Mouse (Mus musculus): ENCODE results near the gene Ubap2. TPM values are rescaled to one million over a fixed set of nuclear protein-coding genes. Genes with fewer than 3 reads are reported as not detected.

Gene Ubap2
- polyA plus RNA-seq, 1 experiment from 2014 or later, result 50.1 TPM

DNA sequence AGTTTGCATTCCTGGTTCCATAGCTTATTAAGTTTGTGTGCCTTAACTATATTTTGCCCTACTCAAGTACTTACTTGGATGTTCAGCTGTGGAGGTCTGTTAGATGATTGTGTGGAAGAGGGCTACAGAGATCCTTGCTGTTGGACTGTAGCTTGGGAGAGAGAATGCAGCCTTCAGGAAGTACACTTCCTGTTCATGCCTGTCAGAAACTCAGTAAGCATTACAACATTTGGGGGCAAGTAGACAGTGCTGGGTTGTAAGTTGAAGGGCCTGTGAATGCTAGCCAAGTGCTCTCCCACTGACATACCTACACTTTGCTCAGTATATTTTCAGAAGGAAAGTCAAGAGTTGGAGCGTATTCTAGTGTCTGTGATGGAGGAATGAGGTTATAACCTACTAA, 116.7 kb downstream of the Ubap2 start:
- Histone ChIP-seq H3K27ac (ENCODE audit: low read depth, low read length) (no peak overlapping the region), H3K4me3 (ENCODE audit: low read length) (no peak overlapping the region), H3K27me3 (replicated peaks; ENCODE audit: control insufficient read depth, insufficient read depth, low read length) (no peaks in the 10 kb centered on the region), H3K9me3 (ENCODE audit: control insufficient read depth, low read length) (no peaks in the 10 kb centered on the region), H3K4me1 (ENCODE audit: control insufficient read depth, insufficient read depth, low read depth, low read length) (peaks cover 4% of the 10 kb centered on the region; the same call in 1 of the 2 replicates), H3K9ac (ENCODE audit: low read depth, low read length) (no peak overlapping the region), H3K4me2 (ENCODE audit: low read length) (no peak overlapping the region), H3K36me3 (ENCODE audit: control insufficient read depth, insufficient read depth, low read length) (no peaks in the 10 kb centered on the region)
- no peak for ATAC-seq
- 92% methylated on average over 1 of the region's 1 CpGs for WGBS

DNA sequence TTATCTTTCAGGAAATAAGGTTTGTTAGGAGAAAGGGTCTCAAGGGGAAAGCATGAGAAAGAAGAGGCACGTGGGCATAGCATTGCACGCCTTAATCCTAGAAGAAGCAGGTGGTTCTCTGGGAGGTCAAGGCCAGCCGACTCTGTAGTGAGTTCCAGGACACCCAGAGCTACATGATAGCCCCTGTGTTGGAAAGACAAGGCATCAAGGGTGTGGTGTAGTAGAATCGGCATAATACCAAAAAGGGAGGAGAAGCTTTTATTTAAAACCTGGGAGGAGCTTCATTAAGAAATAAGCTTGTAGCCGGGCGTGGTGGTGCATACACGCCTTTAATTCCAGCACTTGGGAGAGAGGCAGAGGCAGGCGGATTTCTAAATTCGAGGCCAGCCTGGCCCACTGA, 118.0 kb downstream of the Ubap2 start:
- no peak for ATAC-seq
- no peak overlapping the region for H3K4me3 ChIP-seq (ENCODE audit: low read length)
- no peak overlapping the region for H3K9ac ChIP-seq (ENCODE audit: low read depth, low read length)
- no peaks in the 10 kb centered on the region for H3K36me3 ChIP-seq (ENCODE audit: control insufficient read depth, insufficient read depth, low read length)
- H3K27me3 ChIP-seq (replicated peaks; ENCODE audit: control insufficient read depth, insufficient read depth, low read length), result no peaks in the 10 kb centered on the region
- H3K4me1 ChIP-seq (ENCODE audit: control insufficient read depth, insufficient read depth, low read depth, low read length), result peaks cover 8% of the 10 kb centered on the region; the same call in 1 of the 2 replicates
- H3K27ac ChIP-seq (ENCODE audit: low read depth, low read length), result no peak overlapping the region
- WGBS, result 90% methylated on average over 9 of the region's 9 CpGs
- H3K9me3 ChIP-seq (ENCODE audit: control insufficient read depth, low read length), result no peaks in the 10 kb centered on the region
- no peak overlapping the region for H3K4me2 ChIP-seq (ENCODE audit: low read length)

DNA sequence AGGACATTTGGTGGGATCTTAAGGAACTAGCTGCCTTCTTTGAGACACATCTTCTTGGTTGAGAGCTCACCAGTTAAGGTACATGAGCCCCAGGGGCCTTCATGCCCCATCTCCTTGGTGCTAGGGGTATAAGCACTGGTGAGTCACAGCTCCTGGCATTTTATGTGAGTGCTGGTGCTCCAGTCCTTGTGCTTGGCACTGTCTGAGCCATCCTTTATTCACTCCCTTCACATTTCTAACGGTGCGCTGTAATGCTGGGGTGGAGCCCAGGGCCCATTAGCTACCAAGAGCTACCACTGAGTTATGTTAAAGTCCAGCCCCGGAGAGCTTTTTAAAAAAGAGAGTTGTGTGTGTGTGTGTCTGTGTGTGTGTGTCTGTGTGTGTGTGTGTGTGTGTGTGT, 121.8 kb downstream of the Ubap2 start:
- Histone ChIP-seq H3K9me3 (ENCODE audit: control insufficient read depth, low read length) (no peaks in the 10 kb centered on the region), H3K36me3 (ENCODE audit: control insufficient read depth, insufficient read depth, low read length) (no peaks in the 10 kb centered on the region), H3K4me2 (ENCODE audit: low read length) (no peak overlapping the region), H3K4me1 (ENCODE audit: control insufficient read depth, insufficient read depth, low read depth, low read length) (peaks cover 8% of the 10 kb centered on the region; the same call in 1 of the 2 replicates), H3K9ac (ENCODE audit: low read depth, low read length) (no peak overlapping the region), H3K4me3 (ENCODE audit: low read length) (no peak overlapping the region), H3K27ac (ENCODE audit: low read depth, low read length) (no peak overlapping the region), H3K27me3 (replicated peaks; ENCODE audit: control insufficient read depth, insufficient read depth, low read length) (no peaks in the 10 kb centered on the region)
- WGBS, result 70% methylated on average over 3 of the region's 3 CpGs
- no peak for ATAC-seq

DNA sequence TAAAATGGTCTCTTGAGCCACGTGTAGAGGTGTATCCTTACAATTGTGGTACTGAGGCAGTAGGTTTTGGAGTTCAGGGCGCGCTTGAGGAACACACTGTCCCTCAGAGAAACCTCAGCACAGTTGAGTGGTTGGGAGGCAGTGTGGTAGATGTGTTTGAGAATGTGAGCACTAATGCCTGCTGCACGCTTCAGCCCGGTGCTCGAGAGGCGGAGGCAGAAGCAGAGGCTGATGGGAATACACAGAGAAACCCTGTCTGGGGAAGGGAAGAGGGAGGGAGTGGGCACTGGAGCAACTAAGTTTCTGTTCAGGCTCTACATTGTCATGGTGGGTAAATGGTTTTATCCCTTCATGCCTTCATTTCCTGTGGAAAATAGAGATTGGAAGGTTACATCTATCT, 123.8 kb downstream of the Ubap2 start:
- H3K4me1 ChIP-seq (ENCODE audit: control insufficient read depth, insufficient read depth, low read depth, low read length), result peaks cover 4% of the 10 kb centered on the region; the same call in 1 of the 2 replicates
- H3K9ac ChIP-seq (ENCODE audit: low read depth, low read length), result no peak overlapping the region
- H3K4me2 ChIP-seq (ENCODE audit: low read length), result no peak overlapping the region
- no peaks in the 10 kb centered on the region for H3K27me3 ChIP-seq (replicated peaks; ENCODE audit: control insufficient read depth, insufficient read depth, low read length)
- no peaks in the 10 kb centered on the region for H3K36me3 ChIP-seq (ENCODE audit: control insufficient read depth, insufficient read depth, low read length)
- 92% methylated on average over 7 of the region's 7 CpGs for WGBS
- no peak for ATAC-seq
- H3K27ac ChIP-seq (ENCODE audit: low read depth, low read length), result no peak overlapping the region
- no peak overlapping the region for H3K4me3 ChIP-seq (ENCODE audit: low read length)
- H3K9me3 ChIP-seq (ENCODE audit: control insufficient read depth, low read length), result no peaks in the 10 kb centered on the region

DNA sequence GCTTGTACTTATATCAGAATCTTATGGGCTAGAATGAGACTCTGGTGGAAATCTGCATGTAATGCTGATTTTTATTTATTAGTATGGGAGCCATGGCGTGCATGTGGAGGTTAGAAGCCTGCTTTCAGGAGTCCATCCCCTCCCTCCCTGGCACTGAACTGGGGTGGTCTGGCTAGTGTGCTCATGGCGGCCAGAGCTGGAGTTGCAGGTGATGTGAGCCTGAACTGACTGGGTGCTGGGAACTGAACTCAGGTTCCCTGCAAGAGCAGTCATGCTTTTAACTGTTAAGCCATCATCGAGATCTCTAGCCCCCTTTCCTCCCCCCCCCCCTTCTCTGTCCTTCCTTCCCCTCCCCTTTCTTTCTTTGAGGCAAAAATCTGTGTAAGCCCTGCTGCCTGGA, 125.1 kb downstream of the Ubap2 start:
- peaks cover 4% of the 10 kb centered on the region; the same call in 1 of the 2 replicates for H3K4me1 ChIP-seq (ENCODE audit: control insufficient read depth, insufficient read depth, low read depth, low read length)

More for the DNA sequence above, 125.1 kb downstream of the Ubap2 start:
- WGBS, result 83% methylated on average over 3 of the region's 3 CpGs
- ATAC-seq, result no peak
- no peak overlapping the region for H3K9ac ChIP-seq (ENCODE audit: low read depth, low read length)
- H3K4me2 ChIP-seq (ENCODE audit: low read length), result no peak overlapping the region
- H3K27ac ChIP-seq (ENCODE audit: low read depth, low read length), result no peak overlapping the region
- H3K36me3 ChIP-seq (ENCODE audit: control insufficient read depth, insufficient read depth, low read length), result no peaks in the 10 kb centered on the region
- H3K27me3 ChIP-seq (replicated peaks; ENCODE audit: control insufficient read depth, insufficient read depth, low read length), result no peaks in the 10 kb centered on the region
- H3K9me3 ChIP-seq (ENCODE audit: control insufficient read depth, low read length), result no peaks in the 10 kb centered on the region
- H3K4me3 ChIP-seq (ENCODE audit: low read length), result no peak overlapping the region

Other genes with a start within 250 kb of the Ubap2 start
- 0.07 TPM in 1 of 2 replicates, not detected in the other for gene Aqp7, start 227.0 kb downstream of the Ubap2 start, polyA plus RNA-seq (2015; fragmentation: Nextera tagmentation; extraction: Ambion mirVana)
- 0.16 TPM in 1 of 2 replicates, not detected in the other for gene Aqp3, start 177.0 kb downstream of the Ubap2 start, polyA plus RNA-seq (2015; fragmentation: Nextera tagmentation; extraction: Ambion mirVana)
- 37.1 and 47.9 TPM in 2 replicates for gene Nol6, start 150.7 kb downstream of the Ubap2 start, polyA plus RNA-seq (2015; fragmentation: Nextera tagmentation; extraction: Ambion mirVana)
- gene Ube2r2, start 139.4 kb downstream of the Ubap2 start, polyA plus RNA-seq (2015; fragmentation: Nextera tagmentation; extraction: Ambion mirVana), result 42.7 and 54.3 TPM in 2 replicates
- 75.5 and 81.4 TPM in 2 replicates for gene Dcaf12, start 39.7 kb upstream of the Ubap2 start, polyA plus RNA-seq (2015; fragmentation: Nextera tagmentation; extraction: Ambion mirVana)
- 64.3 and 69.4 TPM in 2 replicates for gene Ubap1, start 73.9 kb upstream of the Ubap2 start, polyA plus RNA-seq (2015; fragmentation: Nextera tagmentation; extraction: Ambion mirVana)
- gene Kif24, start 189.7 kb upstream of the Ubap2 start, polyA plus RNA-seq (2015; fragmentation: Nextera tagmentation; extraction: Ambion mirVana), result 2.4 and 2.8 TPM in 2 replicates
- 74.1 and 76.8 TPM in 2 replicates for gene Nudt2, start 190.0 kb upstream of the Ubap2 start, polyA plus RNA-seq (2015; fragmentation: Nextera tagmentation; extraction: Ambion mirVana)
- 18.4 and 19.5 TPM in 2 replicates for gene AI464131, start 227.9 kb upstream of the Ubap2 start, polyA plus RNA-seq (2015; fragmentation: Nextera tagmentation; extraction: Ambion mirVana)
- gene 1110017D15Rik, start 242.2 kb upstream of the Ubap2 start, polyA plus RNA-seq (2015; fragmentation: Nextera tagmentation; extraction: Ambion mirVana), result 17.9 and 21.7 TPM in 2 replicates